Mouse (Mus musculus) hindbrain, embryonic 13.5 days (tissue): ENCODE data around the gene Pax4. TPM values are rescaled to one million over a fixed set of nuclear protein-coding genes. Genes with fewer than 3 reads are reported as not detected.

ENCODE experiments used
- ATAC-seq: fragments of 200-750 bp; cut with Nextera tagmentation; 2 replicates; pipeline ENCODE4 v1.8.0; 2017; ENCODE audit warnings: moderate TSS enrichment; ENCODE audit not compliant: low FRiP score
- H3K27ac ChIP-seq: fragments of 300-500 bp; sonication (generic); 2 replicates; pipeline ENCODE4 v1.5.1; 2015; ENCODE audit warnings: inconsistent platforms, mild to moderate bottlenecking, moderate library complexity
- H3K27me3 ChIP-seq: fragments of 300-500 bp; sonication (generic); 2 replicates; pipeline ENCODE4 v1.6.1; 2015; ENCODE audit warnings: mild to moderate bottlenecking, inconsistent platforms
- H3K36me3 ChIP-seq: fragments of 300-500 bp; sonication (generic); 2 replicates; pipeline ENCODE4 v1.6.1; 2015; ENCODE audit warnings: mild to moderate bottlenecking, inconsistent platforms
- H3K4me1 ChIP-seq: fragments of 300-500 bp; sonication (generic); replicated peaks from 2 replicates; pipeline ENCODE4 v1.6.1; 2015; ENCODE audit warnings: inconsistent platforms
- H3K4me2 ChIP-seq: fragments of 300-500 bp; sonication (generic); 2 replicates; pipeline ENCODE4 v1.6.1; 2015; ENCODE audit warnings: inconsistent platforms, mild to moderate bottlenecking, moderate library complexity
- H3K4me3 ChIP-seq: fragments of 300-500 bp; sonication (generic); 2 replicates; pipeline ENCODE4 v1.5.1; 2015; ENCODE audit warnings: mild to moderate bottlenecking, inconsistent platforms
- H3K9ac ChIP-seq: fragments of 300-500 bp; sonication (generic); 2 replicates; pipeline ENCODE4 v1.6.1; 2015; ENCODE audit warnings: mild to moderate bottlenecking, inconsistent platforms
- H3K9me3 ChIP-seq: fragments of 300-500 bp; sonication (generic); 2 replicates; pipeline ENCODE4 v1.6.1; 2016; ENCODE audit warnings: inconsistent platforms
- WGBS: fragments of 180-500 bp; shearing (Covaris S2); methylation state at CpG from one replicate; pipeline ENCODE4 v1.1.7; 2015; 5-methylcytosine and 5-hydroxymethylcytosine counted together
- polyA plus RNA-seq: library from polyadenylated mRNA; unstranded; fragments of >200 nt; fragmentation: Nextera tagmentation; extraction: Ambion mirVana; gene quantifications from 2 replicates; pipeline ENCODE4 v1.2.1, GENCODE M21; 2015

Gene Pax4
- polyA plus RNA-seq: not detected in 2 replicates

DNA sequence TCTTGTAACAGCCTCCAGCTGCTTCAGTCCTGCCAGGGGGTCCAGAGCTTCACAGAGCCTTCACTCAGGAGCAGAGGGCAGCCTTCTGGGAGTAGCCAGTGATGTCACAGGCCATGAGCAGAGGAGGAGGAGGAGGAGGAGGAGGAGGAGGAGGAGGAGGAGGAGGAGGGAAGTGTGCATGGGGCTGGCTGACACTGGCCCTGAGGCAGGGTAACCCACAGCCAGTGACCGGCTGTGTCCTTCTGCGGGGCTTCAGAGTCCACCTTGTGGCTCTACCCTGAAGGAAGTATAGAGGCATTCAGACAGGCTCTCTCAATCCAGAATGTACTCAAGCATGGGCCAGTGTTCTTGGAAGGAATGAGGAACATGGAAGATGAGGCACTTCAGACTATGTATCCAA, at the start of gene Pax4:
Gene Pax4 (minus strand): TSS at position 101 of the 400 bp plus-strand sequence.
- Histone ChIP-seq H3K9me3 (no peaks in the 10 kb centered on the region), H3K27ac (no peak within 1 kb of the TSS), H3K27me3 (peaks cover 41% of the 10 kb centered on the region), H3K4me1 (peaks cover 6% of the 10 kb centered on the region; the same call in 1 of the 2 replicates), H3K36me3 (no peaks in the 10 kb centered on the region), H3K9ac (no peak within 1 kb of the TSS), H3K4me2 (no peak within 1 kb of the TSS), H3K4me3 (no peak within 1 kb of the TSS)
- ATAC-seq: no peak
- WGBS: 86% methylated on average over 2 of the region's 2 CpGs

DNA sequence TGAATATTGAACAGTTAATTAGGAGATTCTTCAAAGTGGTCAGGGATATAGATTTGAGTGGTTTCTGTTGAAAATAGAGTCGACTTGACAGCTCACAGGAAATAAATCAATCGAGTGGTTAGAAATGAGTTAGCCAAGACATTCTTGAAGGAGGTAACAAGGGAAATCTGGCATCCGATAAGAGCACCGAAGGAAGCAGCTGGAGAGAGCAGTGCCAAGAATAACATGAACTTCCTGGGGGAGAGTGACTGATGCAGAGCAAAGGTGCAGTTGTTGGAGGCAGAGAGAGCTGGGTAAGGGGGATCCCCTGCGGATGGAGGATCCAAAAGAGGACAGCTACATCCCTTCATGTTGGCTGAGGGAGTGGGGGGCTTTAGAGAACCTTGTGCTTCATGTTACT, 48.7 kb upstream of the Pax4 start:
- Histone ChIP-seq H3K9ac (no peak overlapping the region), H3K27ac (no peak overlapping the region), H3K27me3 (no peaks in the 10 kb centered on the region), H3K36me3 (peaks cover 8% of the 10 kb centered on the region; the same call in 1 of the 2 replicates), H3K4me3 (no peak overlapping the region), H3K9me3 (no peaks in the 10 kb centered on the region), H3K4me2 (no peak overlapping the region), H3K4me1 (peaks cover 8% of the 10 kb centered on the region)
- WGBS: 73% methylated on average over 5 of the region's 5 CpGs
- no peak for ATAC-seq

DNA sequence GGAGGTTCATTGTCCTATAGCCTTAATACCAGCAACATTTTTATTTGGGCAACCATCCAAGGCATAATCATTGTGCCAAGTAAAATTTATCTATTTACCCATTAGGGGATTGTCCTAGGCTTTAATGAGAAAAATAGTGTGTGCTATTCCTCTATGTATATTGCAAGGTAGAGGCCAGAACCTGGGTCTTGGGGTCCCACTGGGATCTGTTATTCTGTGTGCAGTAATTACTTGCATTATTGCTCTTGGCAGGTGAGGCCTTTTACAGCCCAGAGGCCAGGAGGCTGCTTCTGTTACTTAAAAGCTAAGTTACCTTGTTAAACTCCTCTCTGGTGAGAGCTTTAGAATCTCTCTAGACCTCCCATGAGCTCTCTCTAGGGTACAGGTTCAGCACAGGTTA, 42.0 kb upstream of the Pax4 start:
- Histone ChIP-seq H3K9me3 (no peaks in the 10 kb centered on the region), H3K27ac (no peak overlapping the region), H3K27me3 (no peaks in the 10 kb centered on the region), H3K4me1 (peaks cover 3% of the 10 kb centered on the region; the same call in 1 of the 2 replicates), H3K4me3 (no peak overlapping the region), H3K9ac (no peak overlapping the region), H3K36me3 (peaks cover 17% of the 10 kb centered on the region; the same call in 1 of the 2 replicates), H3K4me2 (no peak overlapping the region)
- no peak for ATAC-seq

DNA sequence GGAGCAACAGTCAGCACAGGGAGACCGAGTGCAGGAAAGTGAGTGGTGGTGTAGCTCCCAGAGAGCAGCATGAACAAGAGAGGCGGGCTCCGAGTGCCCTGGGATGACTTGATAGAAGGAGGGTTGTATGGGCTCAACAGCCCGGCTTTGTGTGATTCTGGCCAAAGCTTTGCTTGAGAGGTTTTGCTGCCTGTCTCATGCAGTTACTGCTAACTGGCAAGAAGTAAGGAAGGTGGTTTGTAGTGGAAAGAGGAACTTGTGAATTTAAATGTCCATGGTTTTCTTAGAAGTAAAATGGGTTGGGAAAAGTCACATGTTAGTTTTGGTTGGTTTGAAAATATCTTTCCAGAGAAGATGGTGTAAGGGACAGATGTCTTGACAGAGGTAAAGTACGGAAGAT, 41.5 kb upstream of the Pax4 start:
- Histone ChIP-seq H3K4me3 (no peak overlapping the region), H3K27me3 (no peaks in the 10 kb centered on the region), H3K9ac (no peak overlapping the region), H3K36me3 (peaks cover 17% of the 10 kb centered on the region; the same call in 1 of the 2 replicates), H3K4me1 (peaks cover 3% of the 10 kb centered on the region; the same call in 1 of the 2 replicates), H3K4me2 (no peak overlapping the region), H3K9me3 (no peaks in the 10 kb centered on the region), H3K27ac (no peak overlapping the region)
- 91% methylated on average over 5 of the region's 5 CpGs for WGBS
- ATAC-seq: no peak

DNA sequence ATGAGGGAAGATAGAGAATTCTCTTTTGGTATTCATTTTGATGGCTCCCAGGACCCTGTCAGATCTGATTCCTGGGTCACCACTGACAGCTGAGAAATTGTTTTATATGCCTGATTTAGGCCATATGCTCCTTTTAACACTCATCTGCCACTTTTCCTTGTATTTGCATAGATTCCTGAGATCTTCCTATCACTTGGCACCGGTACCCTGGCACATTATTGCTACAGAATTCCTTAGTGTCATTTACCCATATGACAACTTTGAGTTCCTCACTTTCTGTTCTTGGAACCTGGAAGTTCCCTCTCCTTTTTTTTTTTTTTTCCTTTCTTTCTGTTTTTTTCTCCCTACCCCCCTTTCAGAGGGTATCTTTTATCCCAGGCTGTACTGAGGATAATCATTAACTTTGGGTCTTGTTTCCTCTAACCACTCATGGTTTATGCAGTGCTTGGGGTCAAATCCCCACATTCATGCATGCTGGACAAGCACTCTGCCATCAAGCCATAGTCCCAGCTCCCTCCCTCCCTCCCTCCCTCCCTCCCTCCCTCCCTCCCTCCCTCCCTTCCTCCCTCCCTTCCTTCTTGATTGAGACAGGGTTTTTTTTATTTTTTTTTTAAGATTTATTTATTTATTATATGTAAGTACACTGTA, 39.2 kb upstream of the Pax4 start:
- 75% methylated on average over 1 of the region's 1 CpGs for WGBS
- Histone ChIP-seq H3K9ac (no peak overlapping the region), H3K27me3 (no peaks in the 10 kb centered on the region), H3K27ac (no peak overlapping the region), H3K9me3 (no peaks in the 10 kb centered on the region), H3K4me1 (peaks cover 10% of the 10 kb centered on the region), H3K4me3 (no peak overlapping the region), H3K36me3 (peaks cover 13% of the 10 kb centered on the region; the same call in 1 of the 2 replicates), H3K4me2 (no peak overlapping the region)
- ATAC-seq: no peak

DNA sequence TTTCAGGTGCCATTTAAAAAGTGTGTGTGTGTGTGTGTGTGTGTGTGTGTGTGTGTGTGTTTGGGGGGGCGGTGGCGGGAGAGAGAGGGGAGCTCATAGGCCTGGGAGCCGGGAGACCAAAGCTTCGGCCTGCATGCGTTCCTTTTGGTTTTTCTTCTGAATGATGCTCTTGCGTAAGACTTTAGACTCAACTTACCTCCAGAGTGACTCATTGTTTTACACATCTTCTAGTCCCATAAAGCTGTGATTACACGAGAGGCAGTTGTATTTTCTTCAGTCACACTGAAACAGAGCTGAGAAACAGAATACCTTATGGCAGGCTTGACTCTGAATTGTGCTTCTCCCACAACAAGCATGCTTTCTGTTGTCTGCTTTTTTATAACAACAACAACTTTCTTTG, 37.8 kb upstream of the Pax4 start:
- 92% methylated on average over 7 of the region's 7 CpGs for whole genome bisulfite sequencing
- Histone ChIP-seq H3K27me3 (no peaks in the 10 kb centered on the region), H3K4me1 (peaks cover 24% of the 10 kb centered on the region), H3K36me3 (peaks cover 6% of the 10 kb centered on the region; the same call in 1 of the 2 replicates), H3K4me2 (no peak overlapping the region), H3K9ac (no peak overlapping the region), H3K4me3 (no peak overlapping the region), H3K27ac (no peak overlapping the region), H3K9me3 (no peaks in the 10 kb centered on the region)
- ATAC-seq: no peak

DNA sequence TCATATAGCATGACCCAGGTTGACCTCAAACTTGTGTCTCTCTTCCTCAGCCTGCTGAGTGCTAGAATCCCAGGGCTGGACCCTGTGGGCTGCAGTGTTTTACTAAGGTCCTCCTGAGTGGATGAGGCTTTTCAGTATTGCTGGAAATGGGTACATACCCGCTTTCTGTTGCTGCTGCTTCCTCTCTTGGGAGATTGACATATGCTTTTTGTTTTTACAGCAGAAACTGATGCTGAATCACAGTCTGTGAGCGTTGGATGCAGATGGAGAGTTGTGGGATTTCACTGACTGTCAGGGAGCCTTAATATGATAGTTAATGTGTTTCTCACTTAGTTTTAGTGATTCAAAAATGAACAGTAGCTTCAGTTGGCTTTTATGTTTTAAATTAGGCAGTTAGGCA, 37.3 kb upstream of the Pax4 start:
- H3K9ac ChIP-seq: no peak overlapping the region
- no peaks in the 10 kb centered on the region for H3K9me3 ChIP-seq
- H3K4me2 ChIP-seq: no peak overlapping the region
- H3K4me1 ChIP-seq: peaks cover 29% of the 10 kb centered on the region
- no peak overlapping the region for H3K27ac ChIP-seq
- no peak overlapping the region for H3K4me3 ChIP-seq
- no peaks in the 10 kb centered on the region for H3K27me3 ChIP-seq
- H3K36me3 ChIP-seq: peaks cover 6% of the 10 kb centered on the region; the same call in 1 of the 2 replicates
- WGBS: 81% methylated on average over 2 of the region's 2 CpGs
- ATAC-seq: no peak

DNA sequence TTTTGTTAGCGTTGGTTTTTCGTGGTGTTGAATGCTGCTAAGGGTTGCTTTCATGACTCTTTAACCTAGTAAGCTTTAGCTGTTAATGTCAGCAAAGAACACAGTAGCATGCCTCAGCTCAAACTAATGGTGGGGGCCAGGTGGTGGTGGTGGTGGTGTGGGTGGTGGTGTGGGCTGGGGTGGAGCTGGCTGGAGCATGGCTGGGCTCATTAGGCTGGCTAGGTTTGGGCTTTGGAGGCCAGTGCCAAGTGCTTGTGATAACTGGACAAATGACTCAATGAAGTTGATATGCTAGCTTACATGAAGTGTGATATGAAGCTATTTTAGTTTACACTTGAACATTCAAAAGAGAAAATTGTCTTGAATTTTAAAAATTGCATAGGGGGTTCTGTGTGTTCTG, 36.9 kb upstream of the Pax4 start:
- no peak for ATAC-seq
- H3K9ac ChIP-seq: no peak overlapping the region
- H3K27ac ChIP-seq: no peak overlapping the region
- H3K4me2 ChIP-seq: no peak overlapping the region
- peaks cover 6% of the 10 kb centered on the region; the same call in 1 of the 2 replicates for H3K36me3 ChIP-seq
- no peaks in the 10 kb centered on the region for H3K9me3 ChIP-seq
- no peak overlapping the region for H3K4me3 ChIP-seq
- peaks cover 33% of the 10 kb centered on the region for H3K4me1 ChIP-seq
- no peaks in the 10 kb centered on the region for H3K27me3 ChIP-seq
- 83% methylated on average over 2 of the region's 2 CpGs for WGBS

DNA sequence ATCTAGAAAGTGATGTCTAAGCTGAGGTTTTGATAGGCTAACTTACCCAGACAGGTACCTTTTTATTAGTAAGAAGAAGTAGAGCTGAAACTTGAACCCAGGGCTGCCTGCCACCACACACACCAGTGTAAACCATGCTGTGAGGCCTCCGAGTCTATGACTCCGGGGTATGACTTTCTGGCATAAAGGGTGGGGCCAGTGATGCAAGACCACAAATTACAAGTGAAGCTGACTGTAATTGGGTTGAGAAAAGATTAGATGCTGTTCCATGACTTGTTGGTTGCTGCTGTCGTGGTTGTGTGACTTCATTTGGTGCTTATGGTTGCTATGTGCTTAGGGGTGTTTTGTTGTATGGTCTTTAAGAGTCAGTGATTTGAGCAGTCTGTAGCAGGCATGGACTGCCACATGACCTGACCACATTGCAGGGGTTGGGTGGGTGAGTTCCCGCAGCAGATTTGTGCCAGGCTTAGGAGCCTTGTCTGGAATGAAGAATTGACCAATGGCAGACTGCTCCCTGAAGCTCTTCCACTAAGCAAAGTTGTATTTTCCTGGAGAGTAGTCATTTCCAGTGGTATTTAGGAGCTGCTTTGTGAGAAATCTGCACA, 33.7 kb upstream of the Pax4 start:
- no peak for ATAC-seq
- Histone ChIP-seq H3K9ac (0 out of 2 replicates have a peak overlapping the region, but pooled peaks have one; percentile 13), H3K27ac (no peak overlapping the region)

DNA sequence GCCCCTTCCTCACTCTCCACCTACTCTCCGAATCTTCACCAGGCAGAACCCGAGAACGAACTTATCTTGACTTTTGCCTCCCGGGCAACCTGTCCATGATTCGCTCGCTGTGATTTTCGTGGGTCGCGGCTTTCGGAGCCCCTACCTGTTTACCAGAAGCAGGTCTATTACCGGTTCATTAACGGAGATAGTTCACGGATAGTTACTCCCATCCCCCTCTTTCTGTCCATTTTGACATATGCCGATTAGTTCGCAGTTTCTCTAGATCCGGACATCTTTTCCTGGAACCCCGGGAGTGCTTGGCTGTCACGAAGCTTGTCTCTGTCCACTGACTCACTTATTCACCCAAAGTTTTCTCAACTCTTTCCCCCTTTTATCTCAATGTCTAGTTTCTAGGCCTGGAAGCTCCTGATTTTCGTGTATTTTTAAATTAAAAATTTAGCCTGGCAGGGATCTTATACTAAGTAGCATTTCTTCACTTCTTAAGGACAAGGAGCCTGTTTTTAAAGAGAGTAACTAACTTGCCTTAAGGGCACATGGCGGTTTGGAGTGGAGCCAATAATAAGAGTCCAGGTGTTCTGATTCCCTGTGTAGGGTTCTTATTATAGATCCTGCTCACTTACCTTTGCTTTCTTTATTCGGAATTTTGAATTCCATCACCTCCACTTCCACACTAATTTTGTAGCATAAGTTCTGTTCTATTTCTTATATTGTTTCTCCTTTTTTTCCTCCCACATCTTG, 31.8 kb upstream of the Pax4 start:
- Histone ChIP-seq H3K4me1 (peaks cover 40% of the 10 kb centered on the region), H3K9ac (peak overlapping the region; percentile 87), H3K4me2 (peak overlapping the region; percentile 90), H3K27me3 (no peaks in the 10 kb centered on the region), H3K4me3 (peak overlapping the region; percentile 87), H3K27ac (peak overlapping the region; percentile 85), H3K36me3 (no peaks in the 10 kb centered on the region), H3K9me3 (no peaks in the 10 kb centered on the region)
- 9% methylated on average over 21 of the region's 21 CpGs for WGBS
- no peak for ATAC-seq

More for the DNA sequence above, 33.7 kb upstream of the Pax4 start:
- H3K36me3 ChIP-seq: no peaks in the 10 kb centered on the region
- no peaks in the 10 kb centered on the region for H3K27me3 ChIP-seq
- WGBS: 74% methylated on average over 4 of the region's 4 CpGs
- no peak overlapping the region for H3K4me2 ChIP-seq
- peaks cover 44% of the 10 kb centered on the region for H3K4me1 ChIP-seq
- H3K9me3 ChIP-seq: no peaks in the 10 kb centered on the region
- H3K4me3 ChIP-seq: no peak overlapping the region

DNA sequence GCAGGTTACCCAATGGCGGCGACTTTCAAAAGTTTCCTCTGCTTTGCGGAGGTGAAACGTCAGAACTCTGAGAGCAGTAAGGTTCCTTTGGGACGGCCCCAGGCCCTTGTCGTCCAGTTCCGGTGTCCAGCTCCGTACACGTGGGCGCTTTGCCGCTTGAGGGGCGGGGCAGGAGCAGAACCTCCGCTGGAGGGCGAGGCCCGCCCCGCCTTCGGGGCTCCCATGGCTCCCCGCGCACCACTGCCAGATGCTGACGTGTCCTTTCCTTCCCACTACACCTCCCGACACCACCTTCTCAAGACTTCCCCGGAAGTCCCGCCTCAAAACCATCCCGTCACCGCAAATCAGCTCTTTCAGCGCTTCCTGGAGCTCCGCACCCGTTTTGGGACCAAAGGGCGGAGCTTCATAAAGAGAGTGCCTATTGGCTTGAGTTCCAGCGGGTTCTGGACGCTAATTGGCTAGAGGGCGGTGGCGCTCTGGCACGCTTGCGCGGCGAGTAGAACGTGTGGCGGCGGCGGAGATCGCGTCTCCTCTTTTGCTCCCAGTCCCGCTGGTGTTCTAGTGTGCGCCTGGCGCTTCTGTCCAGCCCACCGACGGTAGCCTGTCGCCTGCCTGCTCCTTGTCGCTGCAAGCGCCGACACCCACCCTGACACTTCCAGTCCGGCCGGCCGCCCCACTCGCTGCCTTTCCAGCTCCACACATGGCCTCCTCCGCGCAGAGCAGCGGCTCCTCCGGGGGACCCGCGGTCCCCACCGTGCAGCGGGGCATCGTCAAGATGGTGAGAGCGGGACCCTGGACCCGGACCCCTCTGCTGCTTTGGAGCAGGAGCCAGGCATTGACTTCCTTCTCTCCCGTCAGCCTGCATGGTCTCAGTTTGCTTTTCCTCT, 31.0 kb upstream of the Pax4 start:
- Histone ChIP-seq H3K9ac (peak overlapping the region; percentile 87), H3K4me2 (peak overlapping the region; percentile 90), H3K27me3 (no peaks in the 10 kb centered on the region), H3K27ac (peak overlapping the region; percentile 85), H3K36me3 (no peaks in the 10 kb centered on the region), H3K4me1 (peaks cover 40% of the 10 kb centered on the region), H3K4me3 (peak overlapping the region; percentile 87), H3K9me3 (no peaks in the 10 kb centered on the region)
- WGBS: under 1% methylated on average over 68 of the region's 68 CpGs
- peak; percentile 99 for ATAC-seq

DNA sequence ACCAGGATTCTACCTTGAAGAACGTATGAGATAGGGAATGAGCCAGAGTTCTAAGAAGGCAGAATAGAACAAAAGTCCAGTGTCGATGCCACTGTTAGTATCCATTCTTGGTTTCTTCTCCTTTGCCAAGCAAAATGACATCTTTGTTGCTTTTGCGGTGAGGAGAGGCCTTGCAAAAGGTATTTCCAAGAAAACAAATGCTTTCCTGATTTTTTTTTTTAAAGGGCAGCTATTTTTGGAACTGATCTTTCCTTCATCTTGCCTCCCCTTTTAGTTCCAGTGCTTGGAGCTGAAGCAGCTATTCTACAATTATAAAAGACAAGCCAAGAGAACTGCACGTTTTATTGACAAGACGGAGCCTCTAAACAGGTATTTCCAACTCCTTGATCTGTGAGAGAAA, 25.7 kb upstream of the Pax4 start, which contains the start of gene Snd1:
Gene Snd1 (plus strand): TSS at position 301 of the 400 bp plus-strand sequence.
- no peak within 1 kb of the TSS for H3K4me3 ChIP-seq
- no peaks in the 10 kb centered on the region for H3K9me3 ChIP-seq
- no peak within 1 kb of the TSS for H3K4me2 ChIP-seq
- H3K4me1 ChIP-seq: peaks cover 7% of the 10 kb centered on the region
- no peak for ATAC-seq
- no peak within 1 kb of the TSS for H3K27ac ChIP-seq
- no peak within 1 kb of the TSS for H3K9ac ChIP-seq
- H3K36me3 ChIP-seq: no peaks in the 10 kb centered on the region
- WGBS: 88% methylated on average over 5 of the region's 5 CpGs
- no peaks in the 10 kb centered on the region for H3K27me3 ChIP-seq
